ENCODE assay signal across 19 mouse cellular contexts in genomic region chr2:96508991-96509390, GRCm38 (mm10).
DNase-seq lines count a peak whose midpoint lies in the region; ATAC-seq lines count a peak whose summit lies in the region.
"Had no signal": no experiment of that assay in that cellular context is flagged by ENCODE, and none has a peak within 500 bp of the region (broad histone marks: within the 10 kb centered on the region; RNA-seq: fewer than 3 reads in every experiment).

No protein-coding gene starts in this region.

- ATAC-seq in frontal cortex, adult (ENCODE audit: low TSS enrichment): peak; percentile 88
- ATAC-seq: activated CD4-positive, CD25-positive, alpha-beta regulatory T cell, adult 4 months; forebrain, embryonic 13.5 days; forebrain, postnatal 0 days; hindbrain, embryonic 16.5 days had no signal

- no peak for DNase-seq in frontal cortex, postnatal 14 days (ENCODE audit: low spot score in 2 of 2)
- peak; percentile 21 to 42 for DNase-seq in left cerebral cortex, adult 9 months (ENCODE audit: low spot score in 2 of 2)
- DNase-seq in left cerebral cortex, postnatal 10 days (ENCODE audit: extremely low spot score in 1 of 2, low spot score in 2 of 2): no peak
- DNase-seq in right cerebral cortex, adult 2 months (ENCODE audit: low spot score in 2 of 2): peak; percentile 12 to 19
- DNase-seq in right cerebral cortex, postnatal 4 days: no peak
- DNase-seq: adrenal gland, adult 8-10 months; adrenal gland, postnatal 25 days; cerebellum, adult 18-20 months; cerebellum, adult 9-10 months; cerebellum, postnatal 14 days; forebrain, postnatal 0 days; gastrocnemius, postnatal 25 days; heart, adult 18-20 months; heart, postnatal 10 days; heart, postnatal 36 days had no signal

- intact Hi-C loops in left cerebral cortex, postnatal 10 days (cut with DNase I): no loop called here

Comparison
In these comparisons a context has a peak if more than half of its experiments do, and no peak if none do; other contexts are left out.
1. DNase-seq: peak in left cerebral cortex, adult 9 months (2 of 2) and right cerebral cortex, adult 2 months (2 of 2); none in frontal cortex, postnatal 14 days (0 of 2), left cerebral cortex, postnatal 10 days (0 of 2) and right cerebral cortex, postnatal 4 days (single experiment).